Mouse (Mus musculus) bone marrow, adult 2 months (tissue): ENCODE measurements around the gene Kcnk15.

Source experiments
- CTCF ChIP-seq: fragments of 200-500 bp; IDR thresholded peaks from 2 replicates; pipeline ENCODE4 v1.5.1; 2011; ENCODE audit warnings: low read length, control low read depth; ENCODE audit not compliant: control insufficient read depth, insufficient read depth
- POLR2A ChIP-seq: fragments of 200-500 bp; IDR thresholded peaks from 2 replicates; pipeline ENCODE4 v1.6.1; 2011; ENCODE audit warnings: low read depth, mild to moderate bottlenecking, control low read depth, low read length, borderline replicate concordance; ENCODE audit not compliant: control insufficient read depth

- TF ChIP-seq CTCF (peak; percentile 98), POLR2A (no peak)
Measured at GRCm38 (mm10) chr2:163838043-163838442, 15.4 kb upstream of the Kcnk15 start.
